Mouse (Mus musculus): ENCODE results near the gene Ctf1. TPM values are rescaled to one million over a fixed set of nuclear protein-coding genes. Genes with fewer than 3 reads are reported as not detected.

The Ctf1 gene
- not detected for total RNA-seq (2023)

DNA sequence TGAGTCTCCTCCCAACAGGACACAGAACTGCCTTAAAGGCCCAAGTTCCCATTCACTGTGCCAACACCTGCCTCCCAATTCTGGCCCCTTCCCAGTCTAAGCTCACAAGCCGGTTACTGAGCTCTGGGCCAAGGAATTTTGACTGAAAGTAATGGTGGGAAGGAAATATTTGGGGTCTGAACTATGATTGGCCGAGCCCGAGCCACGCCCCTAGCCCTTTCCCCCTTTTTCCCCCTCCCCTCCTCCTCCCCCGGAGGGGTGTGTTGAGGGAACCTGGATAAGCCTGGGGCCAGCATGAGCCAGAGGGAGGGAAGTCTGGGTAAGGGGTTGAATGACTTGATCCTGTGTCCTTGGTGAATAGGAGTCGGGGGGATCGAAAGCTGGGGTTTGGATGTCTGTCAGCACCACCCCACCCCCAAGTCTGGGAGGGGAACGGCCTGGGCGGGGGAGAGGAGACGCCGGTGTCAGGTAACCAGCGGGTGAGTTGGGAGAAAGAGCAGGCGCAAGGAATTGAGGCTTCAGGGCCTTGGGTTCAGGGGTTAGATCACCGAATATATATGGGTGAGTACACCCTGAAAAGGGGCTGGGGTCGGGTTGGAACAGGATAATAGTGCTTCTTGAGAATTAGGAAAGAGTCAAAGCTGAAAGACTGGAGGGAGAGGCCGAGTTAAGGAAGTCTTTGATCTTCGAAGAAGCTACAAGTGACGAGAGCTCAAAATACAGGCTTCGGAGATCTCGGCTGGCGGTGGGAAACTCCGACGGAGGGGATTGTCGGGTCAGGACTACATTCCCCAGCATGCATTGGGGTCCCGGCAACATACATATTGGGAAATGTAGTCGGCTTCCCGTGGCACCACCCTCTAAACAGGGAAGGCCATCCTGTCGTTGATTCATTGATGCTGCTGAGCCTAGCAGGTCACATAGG is at the start of gene Ctf1:
TSS of gene Ctf1 (plus strand) at position 276 of the 925 bp plus-strand sequence.

DNA sequence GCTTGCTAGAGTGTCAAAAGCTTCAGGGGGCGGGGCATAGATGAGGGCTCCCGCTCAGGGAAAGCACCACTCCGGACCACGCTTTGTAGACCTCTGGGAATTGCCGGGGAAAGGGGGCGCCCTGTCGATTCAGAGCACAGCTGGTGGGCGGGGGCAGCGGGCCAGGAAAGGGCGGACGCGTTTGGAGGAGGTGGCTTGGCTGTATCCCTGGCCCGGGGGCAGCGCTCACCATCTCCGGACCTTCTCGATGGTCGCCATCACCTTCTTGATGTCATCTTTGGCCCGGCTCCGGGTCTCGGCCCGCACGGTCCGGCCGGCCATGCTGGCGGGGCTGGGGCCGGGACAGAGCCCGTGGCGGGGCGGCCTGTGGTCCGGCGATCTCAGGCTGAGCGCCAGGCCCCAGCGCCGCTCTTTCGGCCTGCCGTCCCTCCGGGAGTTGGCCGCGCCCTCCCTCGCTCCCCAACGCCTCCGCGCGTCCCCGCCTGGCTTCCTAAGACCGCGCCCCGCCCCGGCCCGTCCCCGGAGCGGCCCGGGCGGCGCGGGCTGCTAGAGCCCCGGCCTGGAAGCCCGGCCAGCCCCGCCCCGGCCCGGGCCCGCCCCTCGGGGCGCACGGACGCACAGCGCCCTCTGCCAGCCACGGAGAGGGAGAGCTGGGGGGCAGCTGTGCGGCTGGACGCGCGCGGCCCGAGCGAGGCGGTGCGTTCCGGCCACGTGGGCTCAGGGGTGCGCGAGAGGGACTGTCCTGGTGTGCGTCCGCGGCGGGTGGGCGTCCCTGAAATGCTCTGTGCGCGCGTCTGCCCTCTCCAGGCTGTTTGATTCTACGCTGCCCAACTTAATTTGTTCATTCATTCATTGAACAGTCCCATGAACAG is 4.1 kb upstream of the Ctf1 start, which contains the start of gene Bcl7c:
TSS of gene Bcl7c (minus strand) at position 727 of the 872 bp plus-strand sequence.

DNA sequence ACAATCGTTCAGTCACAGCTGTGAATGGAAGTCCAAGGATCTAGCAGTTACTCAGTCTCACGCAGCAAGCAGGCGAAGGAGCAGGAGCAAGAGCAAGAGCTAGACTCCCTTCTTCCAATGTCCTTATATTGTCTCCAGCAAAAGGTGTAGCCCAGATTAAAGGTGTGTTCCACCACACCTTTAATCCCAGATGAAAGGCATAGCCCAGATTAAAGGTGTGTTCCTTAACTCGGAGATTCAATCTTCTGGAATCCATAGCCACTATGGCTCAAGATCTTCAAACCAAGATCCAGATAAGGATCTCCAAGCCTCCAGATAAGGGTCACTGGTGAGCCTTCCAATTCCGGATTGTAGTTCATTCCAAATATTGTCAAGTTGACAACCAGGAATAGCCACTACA is 19.5 kb downstream of the Ctf1 start, which contains the start of gene Ctf2:
TSS of gene Ctf2 (minus strand) at position 101 of the 400 bp plus-strand sequence.

DNA sequence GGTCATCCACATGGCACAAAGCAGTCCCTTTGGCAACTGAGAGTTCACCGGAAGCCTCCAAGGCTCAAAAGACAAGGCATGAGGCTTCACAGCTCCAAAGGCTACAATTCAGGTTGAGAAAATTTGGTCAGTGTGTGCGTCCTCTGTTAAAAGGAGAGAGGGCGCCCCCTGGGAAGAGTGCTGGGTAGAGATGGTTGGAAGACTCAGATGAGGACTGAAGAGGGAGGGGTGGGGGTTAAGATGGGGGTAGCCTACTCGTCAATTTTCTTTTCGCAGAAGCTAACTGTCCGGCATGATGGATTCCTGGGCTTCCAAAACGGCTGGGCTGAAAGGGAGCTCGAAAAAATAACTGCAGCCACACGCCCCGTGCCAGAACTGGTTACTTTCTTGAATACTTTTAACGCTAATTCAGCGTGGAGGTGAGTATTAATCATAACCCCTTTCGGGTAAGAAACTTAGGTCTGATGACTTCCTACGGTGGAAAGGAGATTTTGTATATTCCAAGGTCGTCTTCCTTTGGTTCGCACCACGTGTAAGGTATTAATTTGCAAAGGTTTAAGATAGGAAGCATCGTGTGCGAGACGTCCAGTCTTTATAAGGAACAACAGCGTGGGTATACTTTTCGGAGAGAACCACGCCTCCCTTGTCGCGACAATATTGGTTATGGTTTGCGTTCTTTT is 32.0 kb downstream of the Ctf1 start, which contains the start of gene Fbxl19:
TSS of gene Fbxl19 (plus strand) at position 178 of the 680 bp plus-strand sequence.

Other genes starting within 250 kb of the Ctf1 start
- gene Fbrs, start 233.5 kb upstream of the Ctf1 start, total RNA-seq (2023), result 191 TPM
- gene Srcap, start 200.8 kb upstream of the Ctf1 start, total RNA-seq (2023), result 197 TPM
- gene Gm42715, start 193.2 kb upstream of the Ctf1 start, total RNA-seq (2023), result 42.5 TPM
- gene Tmem265, start 151.3 kb upstream of the Ctf1 start, total RNA-seq (2023), result 4.4 TPM
- 149 TPM for gene Phkg2, start 139.4 kb upstream of the Ctf1 start, total RNA-seq (2023)
- gene Ccdc189, start 124.1 kb upstream of the Ctf1 start, total RNA-seq (2023), result not detected
- 117 TPM for gene Rnf40, start 124.0 kb upstream of the Ctf1 start, total RNA-seq (2023)
- gene Zfp629, start 96.9 kb upstream of the Ctf1 start, total RNA-seq (2023), result 1.9 TPM
- gene Bcl7c, start 3.8 kb upstream of the Ctf1 start, total RNA-seq (2023), result 25.3 TPM
- not detected for gene Ctf2, start 19.4 kb downstream of the Ctf1 start, total RNA-seq (2023)
- gene Fbxl19, start 31.8 kb downstream of the Ctf1 start, total RNA-seq (2023), result 4.6 TPM
- 13.8 TPM for gene Orai3, start 57.1 kb downstream of the Ctf1 start, total RNA-seq (2023)
- gene Setd1a, start 63.9 kb downstream of the Ctf1 start, total RNA-seq (2023), result 73.7 TPM
- not detected for gene Gm49388, start 72.9 kb downstream of the Ctf1 start, total RNA-seq (2023)
- gene Hsd3b7, start 87.9 kb downstream of the Ctf1 start, total RNA-seq (2023), result 3.0 TPM
- gene Stx4a, start 111.6 kb downstream of the Ctf1 start, total RNA-seq (2023), result 110 TPM
- not detected for gene Stx1b, start 111.8 kb downstream of the Ctf1 start, total RNA-seq (2023)
- 87.3 TPM for gene Zfp646, start 163.5 kb downstream of the Ctf1 start, total RNA-seq (2023)
- gene Zfp668, start 164.1 kb downstream of the Ctf1 start, total RNA-seq (2023), result 23.2 TPM
- gene Prss53, start 178.2 kb downstream of the Ctf1 start, total RNA-seq (2023), result 0.24 TPM
- gene Gm21974, start 182.7 kb downstream of the Ctf1 start, total RNA-seq (2023), result not detected
- gene Vkorc1, start 182.9 kb downstream of the Ctf1 start, total RNA-seq (2023), result 13.8 TPM
- gene Bckdk, start 191.3 kb downstream of the Ctf1 start, total RNA-seq (2023), result 22.0 TPM
- 41.4 TPM for gene Kat8, start 199.8 kb downstream of the Ctf1 start, total RNA-seq (2023)
- gene Prss8, start 217.4 kb downstream of the Ctf1 start, total RNA-seq (2023), result not detected
- gene Prss36, start 234.0 kb downstream of the Ctf1 start, total RNA-seq (2023), result 1.0 TPM

Measured in CD8-positive naive resting alpha-beta T cell, adult 57 days (primary cell).